Mouse (Mus musculus): ENCODE measurements at regions not wholly inside any gene's neighbourhood (a gene's known extent, or its start where the extent isn't known, plus 50 kb on each side); places are given as distances from the start of the nearest gene placed in this dataset.
A peak's percentile ranks its signal among the peaks of the same experiment; 100 is the strongest.
"Not testable (repeated sequence)": the region's sequence is repeated elsewhere in the genome, so short reads cannot be mapped to it uniquely, and the experiment has no call there.

DNA sequence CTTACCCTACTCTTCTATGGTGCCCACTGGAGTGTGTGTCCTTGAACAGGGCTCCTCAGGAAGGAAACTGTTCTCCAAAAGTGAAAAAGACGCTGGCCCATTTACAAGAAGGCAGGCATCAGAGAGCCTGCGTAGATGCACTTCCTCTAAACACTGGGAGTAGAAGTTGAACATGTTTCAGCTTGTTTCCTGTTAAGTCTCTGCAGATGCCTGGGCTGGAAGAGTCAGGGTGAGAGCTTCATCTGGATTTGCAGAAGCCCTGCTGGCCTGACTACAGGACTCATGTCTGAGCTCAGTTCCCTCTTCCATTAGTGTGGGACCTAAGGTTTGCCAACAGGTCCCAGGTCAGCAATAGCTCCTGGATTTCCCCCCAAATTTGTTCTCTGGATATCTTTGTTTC lies 54.7 kb upstream of the Nlrp1b start:
- DNase-seq (ENCODE audit: low read depth), result peak; percentile 0

DNA sequence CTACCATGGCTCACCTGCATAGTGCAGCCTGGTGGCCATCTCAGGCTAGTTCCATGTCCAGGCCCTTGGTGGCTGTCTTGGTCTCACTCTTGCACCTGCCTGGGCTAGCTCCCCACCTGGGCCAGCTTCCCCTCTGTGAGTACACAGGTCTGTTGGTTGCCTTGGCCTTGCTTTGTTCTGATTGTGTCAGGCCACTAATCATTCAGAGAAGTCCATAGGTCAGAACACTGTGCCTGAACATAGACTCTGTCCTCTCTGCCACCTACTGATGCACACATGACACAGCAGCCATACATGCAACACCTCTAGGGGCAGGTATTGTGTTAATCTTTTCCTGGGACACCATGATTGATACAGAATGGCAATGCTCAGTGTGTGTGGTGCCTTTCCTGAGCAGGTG lies 57.7 kb upstream of the Nlrp1b start:
- not testable (repeated sequence) for DNase-seq (ENCODE audit: low read depth)

DNA sequence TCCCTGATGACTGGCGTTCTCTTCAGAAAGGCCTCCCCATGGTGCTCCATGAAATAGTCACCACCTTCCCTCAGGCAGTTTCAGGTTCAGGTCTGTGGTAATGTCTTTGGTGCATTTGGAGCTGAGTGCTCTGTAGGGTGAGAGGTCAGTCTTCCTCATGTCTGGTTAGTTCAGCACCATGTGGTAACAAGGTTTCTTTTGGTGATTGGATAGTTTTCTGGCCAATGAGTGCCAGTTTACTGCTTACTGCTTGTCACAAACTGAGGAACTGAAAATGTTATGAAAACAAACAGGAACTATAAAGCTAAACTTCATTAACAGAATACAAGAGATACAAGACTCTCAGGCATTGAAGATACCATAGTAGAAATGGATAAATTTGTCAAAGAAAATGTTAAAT lies 59.0 kb upstream of the Nlrp1b start:
- DNase-seq (ENCODE audit: low read depth), result no peak

DNA sequence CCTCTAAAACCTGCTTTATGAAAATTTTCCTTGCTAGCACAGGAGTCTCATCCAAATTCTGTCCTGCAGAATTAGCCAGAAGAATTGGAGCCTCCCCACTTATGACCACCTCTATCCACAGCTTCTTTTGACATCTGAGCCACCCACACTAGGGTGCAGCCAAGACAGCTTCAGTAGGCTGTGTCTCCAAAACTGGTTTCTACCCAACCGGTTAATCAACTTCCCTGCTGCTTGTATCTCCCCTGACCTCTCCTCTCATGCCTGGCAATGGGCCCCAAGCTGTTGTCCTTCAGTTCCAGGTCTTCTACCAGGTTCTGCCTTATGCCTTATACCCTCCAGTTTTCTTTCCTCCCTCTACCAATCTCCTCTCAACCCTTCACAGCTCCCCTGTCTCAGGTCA lies 68.9 kb upstream of the Nlrp1b start:
- no peak for DNase-seq (ENCODE audit: low read depth)

DNA sequence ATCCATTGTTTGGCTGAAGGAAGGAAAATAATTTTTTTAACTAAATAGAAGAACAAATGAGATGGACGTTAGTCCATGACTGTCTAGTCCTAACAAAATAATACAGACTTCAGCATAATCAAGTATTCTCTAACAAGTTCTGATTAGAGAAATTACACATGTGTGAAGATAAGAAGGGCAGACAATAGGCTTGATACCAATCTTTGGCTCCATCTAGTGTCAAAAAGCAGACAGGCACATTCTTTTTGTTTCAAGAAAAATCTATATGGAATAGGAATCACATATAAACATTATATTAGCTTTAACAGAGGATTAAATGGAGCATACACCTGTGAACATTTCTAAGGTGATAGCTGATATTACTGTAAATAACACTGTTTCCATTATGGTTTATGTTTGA lies 92.9 kb upstream of the Nlrp1b start:
- DNase-seq (ENCODE audit: low read depth), result no peak

DNA sequence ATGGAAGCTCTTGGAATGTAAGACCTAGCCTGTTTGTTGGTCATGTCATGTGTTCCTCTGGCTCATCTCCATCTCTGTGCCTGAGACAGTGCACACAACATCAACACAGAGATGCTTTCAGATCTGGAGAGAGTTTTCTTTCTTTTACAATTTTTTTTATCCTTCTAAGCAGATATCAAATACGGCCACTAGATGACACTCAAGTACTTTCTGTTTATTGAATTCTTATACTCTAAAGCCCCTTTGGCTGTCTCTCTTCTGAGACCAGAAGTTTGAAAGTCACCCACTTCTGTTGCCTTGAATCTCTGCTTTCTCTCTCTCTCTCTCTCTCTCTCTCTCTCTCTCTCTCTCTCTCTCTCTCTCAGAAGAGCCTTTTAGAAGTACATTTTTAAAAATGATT lies 106.9 kb upstream of the Nlrp1b start:
- DNase-seq (ENCODE audit: low read depth), result peak; percentile 0

DNA sequence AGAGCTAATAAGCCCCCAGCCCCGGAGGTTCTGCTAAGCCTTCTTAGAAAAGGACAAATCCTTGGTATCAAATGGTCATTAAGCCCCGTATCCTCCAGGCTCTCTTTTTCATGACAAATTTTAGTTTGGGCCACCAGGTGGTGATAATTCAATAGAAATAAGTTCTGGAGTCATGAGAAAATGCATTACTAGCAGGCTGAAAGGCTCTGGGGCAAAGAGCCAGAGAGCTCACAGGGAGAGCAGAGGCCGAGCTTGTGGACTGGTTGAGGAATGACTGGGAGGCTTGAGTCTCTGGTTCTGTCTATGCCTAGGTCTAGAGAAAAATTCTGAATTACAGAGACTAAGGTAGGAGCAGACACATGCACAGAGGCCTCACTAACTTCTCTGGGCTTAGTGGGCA lies 115.5 kb upstream of the Nlrp1b start:
- DNase-seq (ENCODE audit: low read depth), result no peak

DNA sequence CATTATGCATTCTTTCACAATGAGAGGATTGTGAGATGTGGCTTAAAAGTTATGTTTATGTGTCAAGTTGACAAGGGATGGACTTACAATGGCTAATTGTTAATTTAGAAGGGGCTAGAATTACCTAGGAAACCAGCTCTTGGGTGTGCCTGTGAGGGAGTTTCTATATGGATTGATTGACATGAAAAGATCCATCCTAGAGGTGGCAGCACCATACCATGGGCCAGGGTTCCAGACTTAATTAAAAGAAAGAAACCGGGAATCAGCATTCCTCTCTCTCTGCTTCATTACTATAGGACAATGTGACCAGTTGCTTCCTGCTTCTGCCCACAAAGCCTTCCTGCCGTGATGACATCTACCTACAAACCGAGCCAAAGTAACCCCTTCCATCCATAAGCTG lies 126.6 kb upstream of the Nlrp1b start:
- no peak for DNase-seq (ENCODE audit: low read depth)

DNA sequence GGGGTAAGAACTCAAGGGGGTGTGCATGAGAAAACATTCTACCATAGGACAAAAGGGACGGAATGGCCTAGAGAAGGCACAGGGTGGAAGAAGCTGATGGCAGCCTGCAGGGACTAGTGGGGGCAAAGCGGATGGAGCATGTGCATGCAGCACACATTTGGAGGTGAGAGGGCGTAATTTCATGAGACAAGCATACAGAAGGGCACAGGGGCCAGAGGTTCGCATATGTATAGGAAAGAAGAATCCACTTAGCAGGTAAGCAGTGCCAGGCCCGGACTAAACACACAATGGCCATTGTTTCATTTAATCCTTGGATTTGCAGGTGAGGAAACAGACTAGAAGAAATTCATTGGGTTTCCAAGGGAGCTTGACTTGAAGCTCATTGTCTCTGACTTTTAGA lies 130.3 kb upstream of the Nlrp1b start:
- DNase-seq (ENCODE audit: low read depth), result no peak

DNA sequence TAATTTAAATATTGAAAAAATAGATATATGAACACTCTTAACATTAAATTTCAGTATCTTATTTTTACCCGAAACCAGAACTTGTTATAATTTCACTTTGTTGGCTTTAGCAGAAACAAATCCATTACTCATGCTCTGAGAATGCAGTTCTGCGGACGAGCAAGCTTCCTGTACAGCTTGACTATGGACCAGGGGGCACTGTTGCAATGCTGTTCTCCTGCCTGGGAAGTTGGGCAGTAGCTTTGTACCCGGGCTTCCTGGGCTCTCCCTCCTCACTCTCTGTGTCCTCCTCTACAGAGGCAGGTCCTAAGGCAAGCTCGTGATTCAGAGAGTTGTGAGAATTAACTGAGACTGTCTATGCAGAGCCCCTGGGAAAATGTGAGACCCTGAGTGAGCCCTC lies 141.3 kb upstream of the Nlrp1b start:
- no peak for DNase-seq (ENCODE audit: low read depth)

DNA sequence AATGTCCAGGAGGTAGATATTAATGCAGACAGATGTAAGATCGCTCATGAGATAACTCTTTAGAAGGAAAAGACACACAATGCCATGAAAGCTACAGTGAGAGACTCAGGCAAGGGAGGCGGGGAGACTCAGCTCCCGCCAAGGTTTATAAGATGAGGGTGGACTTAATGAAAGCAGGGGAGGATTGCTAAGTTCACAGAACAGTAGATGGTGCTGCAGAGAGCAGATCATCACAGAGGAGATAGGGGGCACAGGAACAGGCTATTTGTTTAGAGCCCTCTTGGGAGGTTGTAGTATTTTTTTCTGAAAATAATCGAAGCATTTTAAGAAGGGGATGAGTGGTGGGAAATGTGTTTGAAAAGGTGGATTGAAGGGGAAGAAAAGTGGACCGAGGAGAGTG lies 144.6 kb upstream of the Nlrp1b start:
- no peak for DNase-seq (ENCODE audit: low read depth)

DNA sequence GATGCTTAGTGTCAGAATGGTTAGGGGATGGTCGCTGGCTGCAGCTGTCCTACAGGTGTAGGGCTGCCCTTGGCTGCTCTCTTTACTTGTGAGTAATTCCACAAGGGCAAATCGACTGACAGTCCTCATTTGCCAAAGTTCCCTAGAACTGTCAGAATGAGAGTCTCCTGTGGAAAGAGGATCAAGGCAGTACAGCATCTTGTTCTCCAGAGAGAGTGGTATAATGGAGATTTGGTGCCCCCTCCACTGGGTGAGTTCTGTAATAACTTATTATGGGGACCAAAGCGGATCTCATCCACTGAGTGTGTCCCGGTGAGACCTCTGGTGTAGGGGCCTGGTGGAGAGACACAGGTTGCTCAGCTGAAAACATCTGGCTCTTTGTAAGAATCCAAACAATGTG lies 157.9 kb upstream of the Nlrp1b start:
- no peak for DNase-seq (ENCODE audit: low read depth)

DNA sequence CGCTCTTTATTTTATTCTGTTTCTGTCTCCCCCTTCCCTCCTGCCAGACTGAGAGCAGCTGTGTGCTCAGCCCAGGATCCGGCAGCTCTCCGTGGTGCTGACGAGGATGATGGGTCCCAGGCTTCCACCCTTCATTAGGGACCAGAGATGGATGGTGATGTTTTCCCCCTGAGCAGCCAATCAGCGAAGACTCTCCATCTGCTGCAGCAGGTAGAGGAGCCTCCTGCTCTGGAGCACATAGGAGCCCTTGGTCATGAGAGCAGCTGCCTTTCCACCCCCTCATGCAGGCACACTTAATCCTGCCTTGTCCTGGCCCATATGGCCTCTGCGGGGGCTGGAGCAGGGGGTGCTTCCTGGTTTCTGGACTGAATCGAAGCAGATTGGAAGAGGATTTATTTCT lies 159.1 kb upstream of the Nlrp1b start:
- no peak for DNase-seq (ENCODE audit: low read depth)

DNA sequence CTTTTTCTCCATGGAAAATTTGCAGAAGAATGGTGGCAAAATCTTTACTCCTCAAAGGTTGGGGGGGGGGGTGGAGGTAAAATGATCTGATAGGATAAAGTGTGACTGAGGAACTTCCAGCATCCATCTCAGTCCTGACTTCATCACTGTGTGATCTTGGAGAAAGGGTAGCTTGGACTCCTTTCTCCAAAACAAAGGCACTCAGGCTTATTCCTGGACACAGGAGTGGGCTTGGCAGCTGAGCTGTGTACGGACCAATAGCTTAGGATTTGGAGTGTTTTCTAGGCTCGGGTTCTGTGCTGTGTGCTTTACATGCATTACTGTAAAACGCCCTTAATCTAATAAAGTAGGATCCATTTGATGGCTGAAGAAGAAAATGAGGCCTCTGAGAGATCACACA lies 159.6 kb upstream of the Nlrp1b start:
- DNase-seq (ENCODE audit: low read depth), result no peak

DNA sequence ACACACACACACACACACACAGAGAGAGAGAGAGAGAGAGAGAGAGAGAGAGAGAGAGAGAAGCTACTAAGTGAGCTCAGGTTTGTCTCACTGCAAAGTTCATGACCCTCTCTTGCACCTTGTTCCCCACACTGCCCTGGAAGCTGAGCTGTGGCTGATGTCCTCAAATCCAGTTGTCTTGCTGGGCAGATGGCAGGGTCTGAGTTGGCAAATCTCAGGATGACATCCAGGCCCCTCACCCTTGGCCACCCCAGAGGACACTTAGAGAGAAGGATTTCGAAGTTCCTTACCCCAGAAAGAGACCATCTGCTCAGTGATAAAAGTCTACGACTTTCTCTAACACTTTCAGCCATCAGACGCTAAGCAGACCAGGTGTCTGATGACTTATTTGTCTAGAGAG lies 160.1 kb upstream of the Nlrp1b start:
- no peak for DNase-seq (ENCODE audit: low read depth)

DNA sequence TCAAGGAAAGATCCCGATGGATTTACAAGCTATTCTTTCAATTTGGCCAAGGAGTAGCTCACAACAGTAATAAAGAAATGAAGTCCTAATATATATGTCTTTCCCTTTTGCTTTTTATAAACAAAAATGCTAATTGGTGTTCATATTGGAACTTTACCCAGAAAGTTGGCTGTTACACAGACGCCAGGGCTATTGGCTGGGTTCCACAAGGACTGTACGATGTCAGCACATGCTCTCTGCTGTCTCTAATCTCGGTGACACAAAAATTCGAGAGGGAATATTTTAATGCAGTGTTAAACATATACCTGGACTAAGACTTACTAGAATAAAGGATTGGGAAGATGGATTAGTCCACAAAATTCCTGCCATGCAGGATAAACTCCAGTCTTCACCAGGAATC lies 162.9 kb upstream of the Nlrp1b start:
- no peak for DNase-seq (ENCODE audit: low read depth)

DNA sequence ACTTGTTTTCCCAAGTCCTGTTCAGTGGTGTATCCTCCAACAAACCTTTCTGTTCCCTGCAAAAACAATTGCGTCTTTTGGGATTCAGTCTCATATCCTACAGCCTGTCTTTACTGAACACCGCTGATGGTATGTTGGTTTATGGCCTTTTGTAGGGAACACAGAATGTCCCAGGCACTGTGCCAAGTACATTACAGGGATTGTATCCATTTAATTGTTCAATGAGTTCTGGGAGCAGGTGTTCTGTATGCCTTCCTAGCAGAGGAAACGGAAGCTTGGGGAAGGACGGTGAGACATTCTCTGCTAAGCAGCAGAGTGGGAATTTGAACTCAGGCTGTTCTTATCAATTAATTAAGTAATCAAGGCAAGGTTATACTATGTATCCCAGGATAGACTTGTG lies 164.5 kb upstream of the Nlrp1b start:
- no peak for DNase-seq (ENCODE audit: low read depth)

DNA sequence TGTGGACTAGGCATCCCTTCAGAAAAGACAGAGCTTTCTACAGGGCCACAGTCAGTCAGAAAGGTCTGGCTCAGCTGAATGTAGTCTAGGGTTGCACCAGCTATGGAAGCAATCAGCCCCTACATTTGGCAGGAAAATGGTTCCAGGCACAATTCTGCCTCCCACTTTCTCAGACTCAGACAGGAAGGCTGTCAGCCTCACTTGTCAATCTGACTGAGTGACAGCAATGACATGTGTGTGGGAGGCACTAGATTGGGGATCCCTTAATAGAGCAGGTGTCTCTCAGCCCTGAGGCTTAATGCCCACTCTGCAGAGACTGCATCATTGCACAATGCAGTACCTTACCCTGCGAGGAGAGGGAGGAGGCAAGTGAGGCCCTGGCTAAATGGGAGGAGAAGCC lies 165.1 kb upstream of the Nlrp1b start:
- no peak for DNase-seq (ENCODE audit: low read depth)

DNA sequence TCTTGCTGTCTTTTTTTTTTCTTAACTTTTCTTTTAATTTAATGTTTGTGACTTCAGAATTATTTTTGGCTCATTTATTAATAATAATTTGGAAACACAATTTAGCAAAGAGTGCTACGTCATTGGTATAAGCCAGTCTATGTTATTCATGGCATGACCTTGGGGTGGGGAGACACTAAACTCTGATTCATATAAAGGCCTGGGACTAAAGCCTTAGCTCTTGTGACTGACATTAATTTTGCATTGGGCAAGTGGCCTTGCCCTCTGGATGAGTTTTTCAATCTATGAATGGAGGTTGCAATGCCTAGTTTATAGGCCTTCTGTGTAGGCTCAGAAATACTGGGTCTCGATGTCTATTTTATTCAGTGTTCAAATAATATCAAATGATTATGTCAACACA lies 169.8 kb upstream of the Nlrp1b start:
- DNase-seq (ENCODE audit: low read depth), result no peak

DNA sequence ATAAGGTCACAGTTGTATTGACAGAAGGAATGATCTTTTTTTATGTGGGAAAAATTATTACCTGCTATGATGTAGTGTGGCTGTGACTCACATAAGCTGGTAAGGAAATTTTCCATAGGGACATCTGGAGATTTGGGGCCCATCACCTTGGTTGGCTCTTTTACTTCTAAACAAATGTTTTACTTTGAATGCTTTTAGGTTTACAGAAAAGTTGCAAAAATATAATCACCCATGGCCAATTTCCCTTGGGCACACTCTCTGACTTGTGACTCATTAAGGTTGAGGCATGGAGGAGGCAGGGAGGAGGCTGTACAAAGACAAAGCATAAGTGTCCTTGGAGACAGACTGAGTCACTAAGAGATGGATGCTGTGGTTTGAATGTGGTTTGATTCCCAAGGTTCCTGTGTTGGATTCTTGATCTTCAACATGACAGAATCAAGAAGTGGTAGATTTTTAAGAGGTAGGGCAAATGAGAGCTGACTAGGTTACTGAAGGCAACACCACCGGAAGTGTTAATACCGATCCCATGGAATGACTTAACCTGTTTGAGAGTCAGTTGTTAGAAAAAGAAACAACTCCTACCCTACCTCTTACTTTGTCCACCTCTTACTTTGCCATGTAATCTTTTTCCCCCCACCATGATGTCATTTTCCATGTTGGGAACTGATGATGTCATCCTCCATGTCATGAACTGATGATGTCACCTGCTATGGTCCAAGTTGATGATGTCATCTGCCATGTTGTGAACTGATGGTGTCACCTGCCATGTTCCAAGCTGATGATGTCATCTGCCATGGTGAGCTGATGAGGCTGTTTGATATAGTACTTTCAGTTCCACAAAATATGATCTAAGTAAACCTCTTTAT lies 171.1 kb upstream of the Nlrp1b start:
- no peak for DNase-seq (ENCODE audit: low read depth)

DNA sequence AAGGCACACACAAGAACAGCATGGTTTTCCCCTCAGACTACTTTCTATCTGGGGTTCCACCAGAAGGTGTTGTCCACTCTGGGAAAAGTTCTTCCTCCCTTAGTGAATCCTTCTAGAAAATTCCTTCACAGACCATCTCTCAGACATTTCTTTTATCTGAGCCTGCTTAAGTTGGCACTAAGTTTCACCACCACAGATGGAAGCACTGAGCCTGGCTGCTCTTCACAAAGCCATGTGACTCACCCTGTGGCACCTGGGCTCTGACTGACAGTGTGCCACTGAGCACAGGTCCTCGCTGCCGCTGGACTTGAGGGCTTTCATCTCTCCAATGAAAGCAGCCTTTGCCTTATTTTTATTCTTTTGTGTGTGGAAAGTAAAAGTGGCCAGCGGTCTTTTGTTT lies 173.8 kb upstream of the Nlrp1b start:
- DNase-seq (ENCODE audit: low read depth), result no peak

DNA sequence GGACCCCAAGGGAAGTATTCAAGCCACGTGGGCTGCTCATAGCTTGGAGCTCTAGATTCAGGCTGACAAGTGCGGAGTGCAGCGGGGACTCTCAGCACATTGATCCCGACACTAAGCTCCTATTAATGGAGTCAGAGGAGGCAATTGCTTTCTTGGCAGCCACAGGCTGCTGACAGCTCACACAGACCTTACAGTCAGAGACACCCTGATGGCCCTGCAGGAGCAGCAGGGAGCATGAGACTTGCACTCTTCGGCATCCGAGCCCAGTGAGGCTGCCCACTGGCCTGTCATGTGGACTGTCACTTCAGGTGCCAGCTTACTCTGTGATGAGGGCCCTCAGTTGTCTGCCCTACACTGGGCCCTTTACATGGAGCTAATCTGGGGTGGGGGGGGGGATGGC lies 176.5 kb upstream of the Nlrp1b start:
- no peak for DNase-seq (ENCODE audit: low read depth)

DNA sequence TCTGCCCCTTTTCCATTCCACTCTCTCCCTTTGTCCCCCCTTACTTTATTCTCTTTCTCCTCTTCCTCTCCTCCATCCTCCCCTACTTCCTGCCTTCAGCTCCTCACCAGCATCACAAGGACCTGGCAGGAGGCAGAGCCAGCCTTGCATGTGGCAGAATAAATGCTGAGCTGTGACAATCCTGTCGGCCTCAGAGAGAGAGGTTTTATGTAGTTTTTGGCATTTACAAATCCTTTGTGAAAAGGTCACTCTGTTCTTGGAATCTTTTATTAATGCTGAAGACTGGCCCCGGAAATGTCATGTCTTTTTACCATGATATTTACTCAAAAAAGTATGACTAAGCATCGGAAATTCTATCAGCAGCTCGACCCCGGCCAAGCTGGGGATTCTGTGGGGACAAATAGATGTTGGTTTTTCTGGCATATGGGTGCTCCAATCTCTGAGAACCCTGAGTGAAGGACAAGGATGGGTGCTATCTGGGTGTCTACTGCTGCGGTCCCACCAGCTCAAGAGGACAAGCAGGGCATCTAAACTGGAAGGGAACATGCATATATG lies 178.8 kb upstream of the Nlrp1b start:
- DNase-seq (ENCODE audit: low read depth), result no peak

DNA sequence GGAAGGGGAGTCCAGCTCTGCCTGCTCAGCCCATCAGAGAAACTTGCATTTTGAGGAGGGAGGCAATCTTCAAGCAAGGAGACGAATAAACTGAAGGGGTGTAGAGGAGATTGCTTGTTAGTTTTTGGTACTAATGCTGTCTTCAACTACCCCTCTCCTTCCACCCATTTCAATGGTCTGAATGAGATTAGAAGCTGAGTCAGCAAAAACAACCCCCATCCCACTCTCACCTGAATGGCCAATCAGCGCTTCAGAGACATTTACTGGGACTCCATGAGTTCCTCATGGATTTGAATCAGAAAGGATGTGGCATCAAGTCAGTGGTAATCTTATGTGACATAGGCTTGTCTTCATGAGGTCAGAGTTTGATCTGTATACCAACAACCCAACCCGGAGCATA lies 180.0 kb upstream of the Nlrp1b start:
- no peak for DNase-seq (ENCODE audit: low read depth)
